Mouse (Mus musculus) adipose tissue, adult 10 weeks (tissue): ENCODE results near the gene Gli1. TPM values are rescaled to one million over a fixed set of nuclear protein-coding genes. Genes with fewer than 3 reads are reported as not detected.

Experiments
- polyA plus RNA-seq: library from polyadenylated mRNA; stranded (reverse); fragments of 350-450 nt; fragmentation: Illumina TruSeq; extraction: RNeasy Lipid Tissue Mini Kit (QIAGEN cat#74804); gene quantifications from one replicate; pipeline ENCODE4 v1.2.3, GENCODE M21; 2014; ENCODE audit warnings: low read depth, low replicate concordance

The Gli1 gene
- polyA plus RNA-seq = 9.5 TPM

DNA sequence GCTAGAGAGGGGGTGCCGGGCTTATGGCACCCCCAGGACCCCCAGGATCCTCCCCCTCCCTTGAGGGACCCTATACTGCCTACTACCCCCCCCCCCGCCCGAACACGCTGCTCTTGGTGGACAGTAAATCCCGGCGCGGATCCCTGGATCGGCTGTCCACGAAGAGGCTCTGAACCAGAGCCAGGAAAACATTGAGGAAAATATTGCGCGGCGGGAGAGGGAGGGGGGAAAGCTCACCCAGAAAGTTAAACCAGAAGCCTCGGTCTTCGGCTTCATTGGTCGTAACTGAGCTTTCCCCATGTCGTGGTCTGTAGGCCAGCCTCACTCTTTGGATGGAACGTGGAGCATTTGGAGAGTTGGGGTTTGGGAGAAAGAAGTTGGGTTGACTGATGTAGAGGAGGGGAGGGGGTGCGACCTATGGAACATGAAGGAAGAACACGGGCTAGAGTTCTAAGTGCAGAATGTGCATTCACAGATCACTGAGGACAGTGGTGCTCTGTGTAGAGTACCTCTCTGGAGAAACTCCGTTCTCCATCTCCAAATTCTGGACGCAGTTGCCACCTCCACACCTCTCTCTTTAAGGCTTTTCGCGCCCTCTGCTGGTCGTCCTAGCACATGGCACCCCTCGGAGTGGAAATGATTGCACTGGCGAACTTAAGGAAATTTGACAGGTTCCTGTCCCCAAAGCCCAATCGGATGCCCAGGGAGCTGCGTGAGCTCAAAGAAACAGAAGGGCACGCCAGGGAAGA, at the start of gene Gli1:
Gli1 (minus strand) TSS at position 84 of the 749 bp plus-strand sequence.

DNA sequence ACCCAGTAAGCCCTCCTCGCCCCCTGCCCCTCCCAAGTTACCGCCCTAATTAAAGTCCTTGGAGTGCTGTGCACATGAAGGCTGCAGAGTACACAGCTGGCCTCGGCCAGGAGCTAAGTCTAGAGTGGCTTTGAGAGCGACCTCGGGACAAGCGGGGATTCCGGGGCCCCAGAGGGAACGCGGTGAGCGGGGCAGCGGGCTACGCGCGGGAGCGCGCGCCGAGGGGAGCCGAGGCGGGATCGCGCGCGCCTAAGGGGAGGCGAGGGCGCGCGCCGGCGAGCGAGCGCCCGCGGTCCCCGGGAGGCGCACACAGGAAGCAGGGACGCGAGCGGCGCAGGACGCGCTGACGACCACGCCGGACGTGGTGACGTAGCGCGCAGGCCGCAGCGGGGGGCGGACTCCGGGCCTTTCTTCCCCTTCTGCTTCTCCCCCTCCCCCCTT, 38.5 kb upstream of the Gli1 start, which contains the start of gene R3hdm2:
R3hdm2 (plus strand) TSS at position 77 of the 441 bp plus-strand sequence.

DNA sequence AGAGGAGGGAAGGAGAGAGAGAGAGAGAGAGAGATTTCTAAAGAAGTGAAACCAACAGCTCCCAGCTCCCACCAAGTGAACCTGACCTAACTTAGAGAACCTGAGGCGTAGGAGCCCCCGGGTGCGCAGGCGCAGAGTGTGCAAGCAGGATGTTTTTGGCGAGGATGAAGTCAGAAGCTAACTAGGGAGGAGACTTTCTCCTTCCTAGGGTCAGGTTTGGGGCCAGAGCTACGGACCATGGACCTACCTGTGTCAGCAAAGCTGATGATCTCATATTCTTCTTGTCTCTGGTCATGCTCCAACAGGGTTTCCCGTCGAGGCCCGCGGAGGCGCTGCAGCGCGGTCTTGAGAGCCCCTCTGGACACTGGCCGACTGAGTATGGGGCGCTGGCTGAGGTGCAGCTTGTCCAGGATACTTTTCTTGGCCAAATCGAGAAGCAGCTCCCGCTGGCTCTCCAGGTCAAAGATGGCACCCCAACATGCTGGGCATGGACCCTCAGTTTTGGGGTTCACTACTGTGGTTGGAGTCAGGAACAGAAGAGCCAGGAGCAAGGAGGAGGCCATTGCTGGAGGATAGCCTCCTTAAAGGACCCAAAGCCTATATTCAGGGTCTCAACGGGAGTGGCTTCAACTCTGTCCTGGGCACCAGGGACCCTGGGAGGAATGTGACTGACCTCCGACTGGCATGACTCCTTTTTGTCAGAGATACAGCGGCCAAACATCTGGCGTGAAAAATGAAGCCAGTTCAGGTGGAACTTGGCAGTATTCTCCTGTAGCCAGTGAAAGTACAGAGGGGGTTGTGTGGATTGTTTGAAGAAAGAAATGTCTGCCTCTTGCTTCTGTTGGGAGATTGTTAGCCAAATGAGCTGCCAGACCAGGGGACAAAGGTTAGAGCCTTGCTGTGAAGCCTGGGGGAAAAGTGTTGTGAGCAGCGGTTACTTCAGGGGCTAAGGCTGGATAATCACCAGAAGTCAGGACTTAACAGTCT, 28.4 kb upstream of the Gli1 start, which contains the start of gene Inhbc:
Inhbc (minus strand) TSS at position 598 of the 987 bp plus-strand sequence.

DNA sequence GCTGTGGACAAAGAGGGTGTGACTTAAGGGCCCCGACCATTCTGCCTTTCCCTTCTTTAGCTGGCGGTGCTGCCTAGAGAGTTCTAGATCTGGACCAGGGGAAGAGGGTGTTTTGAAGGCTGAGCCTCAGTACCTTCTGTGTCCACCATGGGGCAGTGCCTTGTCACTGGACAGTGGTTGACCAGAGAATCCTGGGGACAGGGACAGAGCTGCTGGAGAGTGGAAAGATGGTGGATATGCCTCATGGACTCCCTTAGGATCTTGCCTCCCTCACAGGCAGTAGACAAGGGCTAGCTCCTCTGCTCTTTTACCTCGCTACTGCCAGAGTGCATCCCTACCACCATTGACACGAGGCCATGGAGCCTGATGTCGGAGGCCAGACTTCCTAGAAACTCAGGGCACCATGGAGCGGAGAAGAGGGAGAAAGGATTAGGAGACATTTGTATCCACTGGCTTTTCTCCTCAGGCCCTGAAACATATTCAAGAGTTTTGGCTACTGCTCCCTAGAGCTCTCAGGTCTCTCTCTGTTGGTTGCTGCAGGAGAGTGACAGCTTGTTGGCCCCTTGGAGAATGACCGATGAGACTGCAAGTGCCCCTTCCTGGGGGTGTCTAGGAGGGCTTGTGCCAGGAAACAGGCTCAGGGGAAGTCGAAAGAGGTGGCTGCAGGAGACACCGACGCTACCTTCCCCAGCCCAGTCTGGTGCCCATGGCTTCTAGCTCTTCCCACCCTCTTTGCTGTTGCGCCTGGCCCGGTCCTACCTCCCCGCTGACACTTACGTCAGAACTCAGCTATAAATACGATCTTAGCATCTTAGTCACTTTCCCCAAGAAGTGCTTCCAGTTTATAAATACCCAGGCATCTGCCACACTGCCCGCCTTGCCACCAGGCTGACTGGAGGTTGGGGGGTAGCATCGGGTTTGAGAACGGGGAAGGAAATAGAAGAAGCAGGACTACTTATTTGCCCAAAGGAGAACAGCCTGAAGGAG, 12.4 kb upstream of the Gli1 start, which contains the start of gene Inhbe:
Inhbe (minus strand) TSS at position 503 of the 987 bp plus-strand sequence.

DNA sequence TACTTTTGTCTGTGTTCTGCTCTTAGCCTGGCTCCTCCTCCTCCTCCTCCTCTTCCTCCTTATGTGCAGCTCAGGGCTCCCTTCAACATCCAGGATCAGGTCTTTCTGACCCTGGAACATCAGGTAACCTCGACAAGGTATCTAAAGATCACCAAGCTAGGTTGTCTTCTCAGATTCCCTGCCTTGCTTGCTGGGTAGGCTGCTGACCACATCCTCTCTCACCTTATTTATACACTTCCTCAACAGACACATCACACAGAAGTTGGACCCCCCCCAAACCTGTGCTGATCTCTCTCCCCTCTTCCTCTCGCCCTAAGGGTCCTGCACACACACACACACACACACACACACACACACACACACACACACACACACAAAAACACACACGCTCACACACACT, 20.2 kb downstream of the Gli1 start, which contains the start of gene Arhgap9:
Arhgap9 (plus strand) TSS at position 344 of the 400 bp plus-strand sequence.

DNA sequence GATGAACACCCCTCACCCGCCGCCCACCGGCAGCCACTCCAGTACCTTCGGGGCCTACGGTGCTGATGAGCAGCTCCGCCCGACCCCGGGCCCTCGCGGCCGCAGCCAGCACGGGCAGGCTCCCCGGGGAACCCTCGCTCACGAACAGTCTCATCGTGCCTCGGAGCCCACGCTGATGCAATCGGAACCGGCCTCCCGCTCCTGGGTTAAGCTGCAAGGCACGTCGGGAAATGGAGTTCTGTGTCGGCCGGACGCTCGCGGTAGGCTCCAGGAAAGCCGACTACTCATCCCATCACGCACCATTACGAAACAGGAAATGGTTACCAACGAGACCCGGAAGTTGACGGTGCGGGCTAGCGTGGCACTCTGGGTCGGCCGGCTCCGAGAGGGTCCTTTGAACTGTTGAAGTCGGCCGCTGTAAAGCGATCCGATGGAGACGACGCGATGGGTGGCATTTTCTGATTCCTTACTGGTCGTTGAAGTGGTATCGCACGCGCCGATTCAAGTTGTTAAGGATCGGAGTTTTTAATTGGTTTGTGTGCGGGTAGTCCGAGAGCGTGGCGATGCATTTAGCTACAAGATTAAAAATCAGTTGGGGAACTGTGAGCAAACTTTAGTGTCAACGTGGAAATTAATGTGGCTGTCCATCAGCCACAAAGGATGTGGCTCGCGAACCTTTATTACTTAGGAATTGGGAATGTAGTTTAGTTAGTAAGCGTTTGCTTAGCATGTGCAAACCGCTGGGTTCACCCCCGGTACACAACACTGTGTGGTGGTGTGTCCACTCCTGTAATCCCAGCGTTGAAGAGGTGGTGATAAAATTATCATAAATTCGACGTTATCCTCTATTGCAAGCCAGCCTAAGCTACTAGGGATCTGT, 30.1 kb downstream of the Gli1 start, which contains the start of gene Mars:
Mars (minus strand) TSS at position 311 of the 880 bp plus-strand sequence.

DNA sequence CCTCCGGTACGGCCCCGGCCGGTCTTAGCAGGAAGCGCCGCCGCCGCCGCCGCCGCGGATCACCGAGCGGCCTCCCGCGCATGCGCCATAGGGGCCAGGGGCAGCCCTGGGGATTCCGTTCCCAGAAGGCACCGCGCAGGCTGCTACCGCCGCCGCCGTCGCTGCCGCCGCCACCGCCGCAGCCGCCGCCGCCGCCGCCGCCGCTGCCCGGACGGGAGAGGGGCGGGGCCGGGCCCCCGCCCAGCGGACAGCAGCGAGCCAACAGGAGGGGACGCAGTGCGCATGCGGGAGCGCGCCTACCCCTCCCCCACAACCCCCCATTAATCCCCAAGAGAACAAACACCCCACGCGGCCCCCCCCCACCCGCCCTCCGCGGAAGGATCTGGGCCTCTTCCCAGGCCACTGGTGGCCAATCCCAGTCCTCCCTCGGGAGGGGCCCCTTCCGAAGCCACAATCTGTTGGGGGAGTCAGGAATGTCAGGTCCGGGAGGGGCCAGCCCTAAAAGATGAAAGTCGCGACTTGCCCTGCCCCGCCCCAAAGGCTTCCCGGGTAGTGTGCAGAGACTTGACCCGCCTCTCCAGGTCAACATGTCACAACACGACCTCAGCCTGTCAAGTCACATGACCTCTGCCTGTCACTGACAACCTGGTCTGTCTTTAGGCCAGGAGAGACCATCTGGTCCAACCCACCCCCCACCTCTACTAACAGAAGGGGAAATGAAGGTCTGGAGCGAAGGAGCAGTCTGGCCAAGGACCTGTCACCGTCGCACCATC, 52.8 kb downstream of the Gli1 start, which contains the start of gene Mbd6:
Mbd6 (minus strand) TSS at position 219 of the 773 bp plus-strand sequence.

Other genes starting within 250 kb of the Gli1 start
- gene Os9, start 220.8 kb downstream of the Gli1 start, polyA plus RNA-seq = 160 TPM
- gene B4galnt1, start 176.7 kb downstream of the Gli1 start, polyA plus RNA-seq = 73.3 TPM
- 1.5 TPM for gene Slc26a10, start 161.3 kb downstream of the Gli1 start, polyA plus RNA-seq
- 29.2 TPM for gene Arhgef25, start 151.9 kb downstream of the Gli1 start, polyA plus RNA-seq
- 73.3 TPM for gene Dtx3, start 146.2 kb downstream of the Gli1 start, polyA plus RNA-seq
- gene Pip4k2c, start 130.4 kb downstream of the Gli1 start, polyA plus RNA-seq = 87.8 TPM
- 2.7 TPM for gene Kif5a, start 78.6 kb downstream of the Gli1 start, polyA plus RNA-seq
- 189 TPM for gene Dctn2, start 75.6 kb downstream of the Gli1 start, polyA plus RNA-seq
- gene Mbd6, start 53.0 kb downstream of the Gli1 start, polyA plus RNA-seq = 36.5 TPM
- 41.3 TPM for gene Mars, start 30.2 kb downstream of the Gli1 start, polyA plus RNA-seq
- gene Arhgap9, start 20.0 kb downstream of the Gli1 start, polyA plus RNA-seq = 9.8 TPM
- gene Inhbe, start 12.4 kb upstream of the Gli1 start, polyA plus RNA-seq = not detected
- gene Inhbc, start 28.5 kb upstream of the Gli1 start, polyA plus RNA-seq = not detected
- 70.1 TPM for gene R3hdm2, start 38.4 kb upstream of the Gli1 start, polyA plus RNA-seq
- gene Stac3, start 159.7 kb upstream of the Gli1 start, polyA plus RNA-seq = 2.2 TPM
- gene Ndufa4l2, start 173.0 kb upstream of the Gli1 start, polyA plus RNA-seq = 10.1 TPM
- 75.6 TPM for gene Shmt2, start 180.5 kb upstream of the Gli1 start, polyA plus RNA-seq
- 23.4 TPM for gene Nxph4, start 192.6 kb upstream of the Gli1 start, polyA plus RNA-seq